ENCODE assay signal across 27 mouse cellular contexts in the genomic region with DNA sequence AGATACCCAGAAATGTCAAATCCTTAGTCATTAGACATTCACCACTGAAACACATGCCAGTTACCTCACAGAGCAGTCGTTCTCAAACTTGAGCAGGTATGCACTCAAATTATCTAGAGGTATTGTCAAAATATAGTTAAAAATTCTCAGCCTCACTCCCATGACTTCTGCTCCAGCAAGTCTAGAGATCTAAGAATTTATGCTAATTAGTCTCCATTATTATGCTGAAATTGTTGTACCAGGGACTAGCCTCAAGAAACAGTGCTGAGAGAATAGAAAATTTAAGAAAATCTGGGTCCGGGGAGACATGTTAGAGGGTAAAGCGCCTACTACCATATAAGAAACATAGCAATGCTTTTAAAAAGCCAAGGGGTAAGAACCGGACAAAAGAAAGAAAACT. TPM values are rescaled to one million over a fixed set of nuclear protein-coding genes. Genes with fewer than 3 reads are reported as not detected.
"Had no signal": no experiment of that assay in that cellular context is flagged by ENCODE, and none has a peak within 500 bp of the region (broad histone marks: within the 10 kb centered on the region; RNA-seq: fewer than 3 reads in every experiment).

No protein-coding gene starts in this region.

- H3K4me1 ChIP-seq: heart, embryonic 12.5 days had no signal

- H3K9me3 ChIP-seq: embryonic facial prominence, embryonic 10.5 days; embryonic facial prominence, embryonic 13.5 days; embryonic facial prominence, embryonic 15.5 days; forebrain, embryonic 12.5 days; forebrain, embryonic 13.5 days; forebrain, embryonic 15.5 days; heart, embryonic 10.5 days; heart, embryonic 12.5 days had no signal

- H3K27ac ChIP-seq: embryonic facial prominence, embryonic 10.5 days; embryonic facial prominence, embryonic 12.5 days; embryonic facial prominence, embryonic 13.5 days; embryonic facial prominence, embryonic 15.5 days; forebrain, embryonic 10.5 days; forebrain, embryonic 12.5 days; forebrain, embryonic 13.5 days; forebrain, embryonic 15.5 days; gastrocnemius, adult 2 months; heart, adult 2 months; heart, embryonic 10.5 days had no signal

- ATAC-seq: forebrain, embryonic 13.5 days; forebrain, embryonic 14.5 days; forebrain, embryonic 15.5 days; forebrain, embryonic 16.5 days; forebrain, postnatal 0 days had no signal

- H3K4me2 ChIP-seq: embryonic facial prominence, embryonic 12.5 days; embryonic facial prominence, embryonic 13.5 days; embryonic facial prominence, embryonic 15.5 days; forebrain, embryonic 12.5 days; forebrain, embryonic 13.5 days; forebrain, embryonic 15.5 days; heart, embryonic 11.5 days; heart, embryonic 12.5 days had no signal

- H3K9ac ChIP-seq: embryonic facial prominence, embryonic 12.5 days; embryonic facial prominence, embryonic 13.5 days; embryonic facial prominence, embryonic 15.5 days; forebrain, embryonic 12.5 days; forebrain, embryonic 13.5 days; forebrain, embryonic 15.5 days; forebrain, postnatal 0 days; heart, embryonic 12.5 days had no signal

- H3K4me3 ChIP-seq: embryonic facial prominence, embryonic 10.5 days; embryonic facial prominence, embryonic 12.5 days; embryonic facial prominence, embryonic 13.5 days; embryonic facial prominence, embryonic 15.5 days; erythroblast, embryonic 14.5 days; forebrain, embryonic 10.5 days; forebrain, embryonic 12.5 days; forebrain, embryonic 13.5 days; forebrain, embryonic 15.5 days; gastrocnemius, adult 2 months; heart, adult 2 months; heart, embryonic 10.5 days; heart, embryonic 12.5 days had no signal

- DNase-seq: cerebellum, postnatal 14 days; cerebellum, postnatal 25 days; cerebellum, postnatal 36 days; embryo, embryonic 11 days; forebrain, postnatal 0 days; gastrocnemius, adult 2 months; gastrocnemius, postnatal 10 days; gastrocnemius, postnatal 14 days; gastrocnemius, postnatal 25 days; gastrocnemius, postnatal 36 days; heart, adult 11 months; heart, adult 18-20 months; heart, adult 2 months had no signal

- H3K27me3 ChIP-seq: embryonic facial prominence, embryonic 12.5 days; embryonic facial prominence, embryonic 13.5 days; embryonic facial prominence, embryonic 15.5 days; forebrain, embryonic 12.5 days; forebrain, embryonic 13.5 days; forebrain, embryonic 15.5 days; heart, embryonic 12.5 days had no signal

RNA-seq across cellular contexts. Expression of gene Zfp383, which starts 3.9 kb away (rescaled TPM):
- polyA plus RNA-seq: erythroblast, embryonic 14.5 days had no signal

RNA-seq across cellular contexts. Expression of gene Zfp420, which starts 44.3 kb away (rescaled TPM):
- polyA plus RNA-seq: erythroblast, embryonic 14.5 days had no signal

RNA-seq across cellular contexts. Expression of gene Zfp940, which starts 50.6 kb away (rescaled TPM):
- polyA plus RNA-seq: erythroblast, embryonic 14.5 days had no signal
